Mouse (Mus musculus) neural tube, embryonic 15.5 days (tissue): Measurements from ENCODE around the gene Trem3. TPM values are rescaled to one million over a fixed set of nuclear protein-coding genes. Genes with fewer than 3 reads are reported as not detected.

Experiments
- ATAC-seq: fragments of 200-750 bp; cut with Nextera tagmentation; 2 replicates; pipeline ENCODE4 v1.8.0; 2017; ENCODE audit warnings: mild to moderate bottlenecking, moderate TSS enrichment, moderate library complexity; ENCODE audit not compliant: low FRiP score
- H3K27ac ChIP-seq: fragments of 300-500 bp; sonication (generic); replicated peaks from 2 replicates; pipeline ENCODE4 v1.5.1; 2015; ENCODE audit warnings: mild to moderate bottlenecking, inconsistent platforms
- H3K27me3 ChIP-seq: fragments of 300-500 bp; sonication (generic); replicated peaks from 2 replicates; pipeline ENCODE4 v1.6.1; 2015; ENCODE audit warnings: inconsistent platforms
- H3K36me3 ChIP-seq: fragments of 300-500 bp; sonication (generic); 2 replicates; pipeline ENCODE4 v1.6.1; 2015; ENCODE audit warnings: inconsistent platforms
- H3K4me1 ChIP-seq: fragments of 300-500 bp; sonication (generic); 2 replicates; pipeline ENCODE4 v1.6.1; 2015; ENCODE audit warnings: inconsistent platforms
- H3K4me2 ChIP-seq: fragments of 300-500 bp; sonication (generic); 2 replicates; pipeline ENCODE4 v1.6.1; 2015; ENCODE audit warnings: inconsistent platforms, mild to moderate bottlenecking, moderate library complexity
- H3K4me3 ChIP-seq: fragments of 300-500 bp; sonication (generic); replicated peaks from 2 replicates; pipeline ENCODE4 v1.5.1; 2015; ENCODE audit warnings: mild to moderate bottlenecking, inconsistent platforms
- H3K9ac ChIP-seq: fragments of 300-500 bp; sonication (generic); replicated peaks from 2 replicates; pipeline ENCODE4 v1.6.1; 2015; ENCODE audit warnings: mild to moderate bottlenecking, inconsistent platforms
- H3K9me3 ChIP-seq: fragments of 300-500 bp; sonication (generic); replicated peaks from 2 replicates; pipeline ENCODE4 v1.6.1; 2016; ENCODE audit warnings: inconsistent platforms
- WGBS: fragments of 180-500 bp; shearing (Covaris S2); methylation state at CpG from one replicate; pipeline ENCODE4 v1.1.7; 2015; ENCODE audit warnings: mixed read lengths; 5-methylcytosine and 5-hydroxymethylcytosine counted together
- polyA plus RNA-seq: library from polyadenylated mRNA; unstranded; fragments of >200 nt; fragmentation: Nextera tagmentation; extraction: Ambion mirVana; gene quantifications from 2 replicates; pipeline ENCODE4 v1.2.1, GENCODE M21; 2015

The Trem3 gene
- polyA plus RNA-seq, 1 experiment from 2014 or later, result not detected

DNA sequence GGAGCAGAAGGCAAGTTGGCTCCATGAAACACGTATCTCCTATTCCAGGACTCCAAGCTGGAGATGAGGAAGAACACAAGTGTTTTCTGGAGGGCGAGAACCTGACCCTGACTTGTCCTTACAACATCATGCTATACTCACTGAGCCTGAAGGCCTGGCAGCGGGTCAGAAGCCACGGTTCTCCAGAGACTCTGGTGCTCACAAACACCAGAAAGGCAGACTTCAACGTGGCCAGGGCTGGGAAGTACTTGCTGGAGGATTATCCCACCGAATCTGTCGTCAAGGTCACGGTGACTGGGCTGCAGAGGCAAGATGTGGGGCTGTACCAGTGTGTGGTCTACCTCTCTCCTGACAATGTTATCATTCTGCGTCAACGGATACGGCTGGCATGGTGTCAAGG, 1.9 kb downstream of the Trem3 start:
- H3K4me2 ChIP-seq, result no peak overlapping the region
- H3K27ac ChIP-seq, result no peak overlapping the region
- 85% methylated on average over 11 of the region's 11 CpGs for WGBS

DNA sequence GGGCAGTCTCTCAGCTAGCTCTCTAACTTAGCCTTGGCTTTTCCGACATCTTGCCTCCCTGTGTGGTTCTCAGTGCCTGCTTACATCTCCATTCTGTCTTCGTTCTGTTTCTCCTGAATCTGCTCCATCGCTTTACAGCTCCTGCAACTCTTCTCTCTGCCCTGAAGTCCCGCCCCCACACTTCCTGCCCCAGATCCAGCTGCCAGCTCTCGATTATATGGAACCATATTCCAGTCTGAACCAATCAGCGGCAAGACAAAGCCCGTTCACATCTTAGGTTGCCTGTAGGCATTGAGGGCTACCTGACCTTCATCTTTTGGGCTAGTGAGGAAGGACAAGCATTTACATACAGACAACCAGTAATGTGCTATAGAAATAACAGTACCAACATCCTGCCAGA, 3.1 kb downstream of the Trem3 start:
- no peak overlapping the region for H3K4me2 ChIP-seq
- no peak overlapping the region for H3K4me3 ChIP-seq
- no peak overlapping the region for H3K9ac ChIP-seq
- ATAC-seq, result no peak
- H3K9me3 ChIP-seq, result no peaks in the 10 kb centered on the region
- H3K27me3 ChIP-seq, result no peaks in the 10 kb centered on the region
- 90% methylated on average over 7 of the region's 7 CpGs for WGBS
- no peaks in the 10 kb centered on the region for H3K36me3 ChIP-seq
- no peak overlapping the region for H3K27ac ChIP-seq
- no peaks in the 10 kb centered on the region for H3K4me1 ChIP-seq

More for the DNA sequence above, 1.9 kb downstream of the Trem3 start:
- no peak for ATAC-seq
- H3K9ac ChIP-seq, result no peak overlapping the region
- H3K36me3 ChIP-seq, result no peaks in the 10 kb centered on the region
- H3K27me3 ChIP-seq, result no peaks in the 10 kb centered on the region
- no peaks in the 10 kb centered on the region for H3K9me3 ChIP-seq
- no peaks in the 10 kb centered on the region for H3K4me1 ChIP-seq
- no peak overlapping the region for H3K4me3 ChIP-seq

DNA sequence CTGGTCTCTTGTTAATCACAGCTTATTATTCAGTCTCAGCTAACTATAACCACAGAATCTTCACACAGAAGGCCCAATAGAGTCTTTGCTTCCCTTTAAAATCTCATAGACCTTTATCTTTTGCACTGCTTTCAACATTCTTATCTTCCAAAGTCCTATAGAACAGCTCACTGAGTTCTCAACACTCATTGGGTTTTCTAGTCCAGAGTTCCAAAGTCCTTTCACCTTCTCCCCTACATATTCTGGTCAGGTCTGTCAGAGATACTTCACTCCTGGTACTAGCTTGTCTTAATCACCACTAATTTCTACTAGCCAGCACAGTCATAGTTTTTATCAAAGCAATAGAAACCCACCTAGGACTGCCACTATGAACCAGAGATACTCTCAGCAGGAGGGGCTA, 9.0 kb downstream of the Trem3 start:
- no peak for ATAC-seq
- H3K4me3 ChIP-seq, result no peak overlapping the region
- H3K4me2 ChIP-seq, result no peak overlapping the region

DNA sequence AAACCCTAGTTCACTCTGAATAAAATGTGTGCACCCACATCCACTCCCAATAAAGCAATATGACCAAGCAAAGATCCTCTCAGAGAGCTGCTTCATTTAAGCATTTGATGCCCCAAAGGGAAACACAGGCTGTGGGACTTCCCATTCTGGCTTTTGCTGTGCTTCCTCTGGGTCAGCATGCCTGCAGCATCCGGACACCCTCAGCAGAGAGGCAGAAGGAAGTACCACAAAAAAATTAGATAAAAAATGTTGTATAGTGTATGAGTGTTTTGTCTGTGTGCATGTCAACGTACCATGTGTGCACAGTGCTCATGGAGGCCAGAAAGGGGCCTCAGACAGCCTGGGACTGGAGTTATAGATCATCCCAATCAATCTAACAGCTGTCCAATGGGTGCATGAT, 14.3 kb downstream of the Trem3 start:
- Histone ChIP-seq H3K4me1 (no peaks in the 10 kb centered on the region), H3K27me3 (no peaks in the 10 kb centered on the region), H3K9me3 (peaks cover 7% of the 10 kb centered on the region), H3K4me2 (no peak overlapping the region), H3K9ac (no peak overlapping the region), H3K36me3 (no peaks in the 10 kb centered on the region), H3K27ac (no peak overlapping the region), H3K4me3 (no peak overlapping the region)
- ATAC-seq, result no peak
- WGBS, result 77% methylated on average over 2 of the region's 2 CpGs

More for the DNA sequence above, 9.0 kb downstream of the Trem3 start:
- no peaks in the 10 kb centered on the region for H3K36me3 ChIP-seq
- H3K9ac ChIP-seq, result no peak overlapping the region
- H3K9me3 ChIP-seq, result peaks cover 7% of the 10 kb centered on the region
- no peaks in the 10 kb centered on the region for H3K27me3 ChIP-seq
- H3K4me1 ChIP-seq, result no peaks in the 10 kb centered on the region
- H3K27ac ChIP-seq, result no peak overlapping the region

- Histone ChIP-seq H3K4me3 (no peak within 1 kb of the TSS), H3K4me1 (no peaks in the 10 kb centered on the region), H3K9ac (no peak within 1 kb of the TSS), H3K9me3 (peaks cover 7% of the 10 kb centered on the region), H3K36me3 (no peaks in the 10 kb centered on the region), H3K27me3 (no peaks in the 10 kb centered on the region), H3K4me2 (no peak within 1 kb of the TSS), H3K27ac (no peak within 1 kb of the TSS)
- no peak for ATAC-seq
- 92% methylated on average over 3 of the region's 3 CpGs for WGBS
Measured at GRCm38 (mm10) chr17:48263741-48264362, 16.3 kb downstream of the Trem3 start, which contains the start of gene Treml4. TSS of gene Treml4 (plus strand) at chr17:48264295.

- 99% methylated on average over 7 of the region's 7 CpGs for whole genome bisulfite sequencing
- Histone ChIP-seq H3K4me3 (no peak overlapping the region), H3K4me2 (no peak overlapping the region), H3K27me3 (no peaks in the 10 kb centered on the region), H3K36me3 (no peaks in the 10 kb centered on the region), H3K27ac (no peak overlapping the region), H3K9me3 (peaks cover 3% of the 10 kb centered on the region), H3K9ac (no peak overlapping the region), H3K4me1 (no peaks in the 10 kb centered on the region)
- ATAC-seq, result no peak
Measured at GRCm38 (mm10) chr17:48264662-48265061, 17.1 kb downstream of the Trem3 start.

DNA sequence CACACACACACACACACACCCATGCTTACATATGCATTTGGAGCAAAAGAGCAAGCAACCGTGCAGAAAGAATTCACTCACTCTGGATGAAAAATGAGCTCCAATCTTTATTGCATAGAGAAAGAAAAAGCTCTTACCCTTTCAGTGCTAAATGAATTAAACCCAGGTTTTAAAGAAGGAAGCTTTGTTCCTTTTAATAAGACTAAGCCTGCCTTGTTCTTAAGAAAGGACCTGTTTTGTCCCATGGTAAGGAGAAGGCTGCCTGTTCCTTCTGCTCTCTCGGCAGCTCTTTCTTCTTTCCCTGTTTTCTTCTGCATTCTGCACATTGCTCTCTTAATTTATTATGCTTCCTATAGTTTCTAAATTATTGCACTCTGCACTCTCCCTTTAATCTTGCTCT, 18.6 kb downstream of the Trem3 start:
- H3K36me3 ChIP-seq, result no peaks in the 10 kb centered on the region
- H3K4me3 ChIP-seq, result no peak overlapping the region
- H3K27ac ChIP-seq, result no peak overlapping the region; the same call in 1 of the 2 replicates
- H3K4me1 ChIP-seq, result no peaks in the 10 kb centered on the region
- no peak overlapping the region for H3K4me2 ChIP-seq
- no peaks in the 10 kb centered on the region for H3K27me3 ChIP-seq
- 3% methylated on average over 2 of the region's 2 CpGs for WGBS
- ATAC-seq, result no peak
- H3K9ac ChIP-seq, result no peak overlapping the region
- no peaks in the 10 kb centered on the region for H3K9me3 ChIP-seq

DNA sequence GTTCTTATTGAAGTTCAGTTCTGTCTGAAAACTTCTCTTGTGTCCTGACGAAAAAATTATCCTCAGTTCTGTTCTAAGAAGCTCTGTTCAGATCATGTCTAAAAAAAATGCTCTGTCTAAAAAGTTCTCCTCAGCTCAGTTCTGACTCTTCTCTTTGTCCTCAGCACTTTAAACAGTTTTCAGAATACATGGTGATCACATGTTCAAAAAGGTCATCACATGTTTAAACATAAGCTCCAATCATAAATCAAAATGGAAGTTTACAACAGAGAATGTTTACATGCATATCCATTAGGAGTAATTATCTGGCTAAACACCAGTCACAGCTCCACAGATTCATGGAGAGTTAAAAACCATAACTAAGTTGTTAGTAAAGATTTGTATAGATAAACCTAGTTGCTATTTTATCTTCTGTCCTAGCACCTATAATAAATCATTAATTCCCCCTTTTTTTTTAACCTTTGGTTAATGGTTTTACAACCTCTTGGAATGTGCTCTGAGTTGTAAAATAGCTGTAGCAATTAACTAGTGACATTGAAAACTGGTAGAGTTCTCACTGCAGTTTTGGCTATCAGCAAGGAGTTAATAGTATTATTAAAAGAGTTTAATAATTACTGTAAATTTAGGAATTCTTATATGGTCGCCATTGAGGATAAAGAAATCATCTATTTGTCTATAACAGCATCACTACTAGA, 19.2 kb downstream of the Trem3 start:
- ATAC-seq, result no peak
- WGBS, result 16% methylated on average over 2 of the region's 2 CpGs

GRCm38 (mm10) chr17:48267591-48267990, 20.0 kb downstream of the Trem3 start:
- Histone ChIP-seq H3K4me3 (no peak overlapping the region), H3K4me2 (no peak overlapping the region), H3K27ac (no peak overlapping the region), H3K27me3 (no peaks in the 10 kb centered on the region), H3K9me3 (no peaks in the 10 kb centered on the region), H3K4me1 (no peaks in the 10 kb centered on the region), H3K9ac (no peak overlapping the region), H3K36me3 (no peaks in the 10 kb centered on the region)
- ATAC-seq, result no peak
- WGBS, result 84% methylated on average over 1 of the region's 1 CpGs

More for the DNA sequence above, 19.2 kb downstream of the Trem3 start:
- Histone ChIP-seq H3K9me3 (no peaks in the 10 kb centered on the region), H3K4me3 (no peak overlapping the region), H3K36me3 (no peaks in the 10 kb centered on the region), H3K9ac (no peak overlapping the region), H3K27ac (no peak overlapping the region; the same call in 1 of the 2 replicates), H3K4me2 (no peak overlapping the region), H3K4me1 (no peaks in the 10 kb centered on the region), H3K27me3 (no peaks in the 10 kb centered on the region)

DNA sequence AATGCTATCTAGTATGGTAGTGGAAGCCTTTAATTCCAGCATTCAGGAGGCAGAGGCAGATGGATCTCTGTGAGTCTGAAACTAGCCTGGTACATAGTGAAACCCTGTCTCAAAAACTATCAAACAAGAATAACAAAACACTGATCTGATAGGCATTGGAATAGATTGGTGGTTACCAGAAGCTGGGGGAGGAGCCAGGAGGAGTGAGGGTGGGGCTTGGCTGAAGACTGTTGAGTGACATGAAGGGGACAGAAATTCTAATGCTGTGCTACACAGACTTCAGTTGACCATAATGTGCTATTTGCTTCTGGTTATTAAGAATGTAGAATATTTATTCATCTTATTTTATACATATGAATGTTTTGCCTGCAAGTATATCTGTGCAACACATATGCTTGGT, 20.7 kb downstream of the Trem3 start:
- no peak for ATAC-seq
- no peaks in the 10 kb centered on the region for H3K4me1 ChIP-seq

DNA sequence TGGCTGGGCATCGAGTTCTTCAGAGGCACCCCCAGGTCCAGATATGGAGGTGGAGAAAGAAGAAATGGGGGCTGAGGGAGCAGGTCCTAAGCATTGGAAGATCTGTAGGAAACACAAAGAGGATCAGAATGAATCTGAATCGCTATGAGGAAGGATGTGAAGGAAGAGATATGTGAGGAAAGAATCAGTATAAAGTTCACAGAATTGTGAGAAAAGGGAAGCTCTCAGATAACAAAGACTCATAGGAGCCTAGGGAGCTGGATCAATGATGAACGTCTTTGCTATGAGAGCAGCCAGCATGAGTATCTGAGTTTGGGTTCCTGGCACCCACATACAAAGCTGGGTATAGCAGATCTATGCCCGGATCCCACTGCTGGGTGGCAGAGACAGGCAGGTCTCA, 22.3 kb downstream of the Trem3 start:
- no peak overlapping the region for H3K4me2 ChIP-seq
- no peaks in the 10 kb centered on the region for H3K4me1 ChIP-seq
- H3K27me3 ChIP-seq, result no peaks in the 10 kb centered on the region
- no peak for ATAC-seq
- H3K9ac ChIP-seq, result no peak overlapping the region
- no peaks in the 10 kb centered on the region for H3K36me3 ChIP-seq
- no peak overlapping the region for H3K4me3 ChIP-seq
- no peak overlapping the region for H3K27ac ChIP-seq
- H3K9me3 ChIP-seq, result no peaks in the 10 kb centered on the region
- WGBS, result 83% methylated on average over 4 of the region's 4 CpGs

More for the DNA sequence above, 20.7 kb downstream of the Trem3 start:
- Histone ChIP-seq H3K27ac (no peak overlapping the region), H3K36me3 (no peaks in the 10 kb centered on the region), H3K9me3 (no peaks in the 10 kb centered on the region), H3K9ac (no peak overlapping the region), H3K4me3 (no peak overlapping the region), H3K27me3 (no peaks in the 10 kb centered on the region), H3K4me2 (no peak overlapping the region)

DNA sequence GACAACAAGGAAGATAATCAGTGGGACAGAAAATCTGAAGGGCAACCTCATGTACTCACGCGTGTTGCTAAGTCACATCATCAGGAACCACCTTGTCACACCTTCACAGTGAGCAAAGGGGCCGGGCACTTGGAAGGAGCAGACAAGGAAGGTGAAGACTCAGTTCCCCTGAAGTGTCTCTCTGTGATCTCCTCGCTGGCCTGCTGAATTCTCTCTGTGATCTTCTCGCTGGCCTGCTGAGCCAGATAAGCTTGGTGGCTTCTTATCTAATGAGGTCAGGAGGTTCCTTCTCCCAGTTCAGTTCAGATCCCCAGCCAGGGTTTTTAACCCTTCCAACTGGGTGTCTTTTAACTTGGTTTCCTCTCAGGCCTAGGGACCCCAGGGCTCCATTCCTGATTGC, 24.6 kb downstream of the Trem3 start:
- Histone ChIP-seq H3K9me3 (no peaks in the 10 kb centered on the region), H3K4me3 (no peak overlapping the region), H3K36me3 (no peaks in the 10 kb centered on the region), H3K4me1 (no peaks in the 10 kb centered on the region), H3K9ac (no peak overlapping the region), H3K27me3 (no peaks in the 10 kb centered on the region), H3K27ac (no peak overlapping the region), H3K4me2 (no peak overlapping the region)
- WGBS, result 86% methylated on average over 5 of the region's 5 CpGs
- ATAC-seq, result no peak
